Mouse (Mus musculus): ENCODE measurements around the gene Thoc6. TPM values are rescaled to one million over a fixed set of nuclear protein-coding genes. Genes with fewer than 3 reads are reported as not detected.

The Thoc6 gene
- polyA plus RNA-seq, 1 experiment from 2014 or later = 45.9 TPM

DNA sequence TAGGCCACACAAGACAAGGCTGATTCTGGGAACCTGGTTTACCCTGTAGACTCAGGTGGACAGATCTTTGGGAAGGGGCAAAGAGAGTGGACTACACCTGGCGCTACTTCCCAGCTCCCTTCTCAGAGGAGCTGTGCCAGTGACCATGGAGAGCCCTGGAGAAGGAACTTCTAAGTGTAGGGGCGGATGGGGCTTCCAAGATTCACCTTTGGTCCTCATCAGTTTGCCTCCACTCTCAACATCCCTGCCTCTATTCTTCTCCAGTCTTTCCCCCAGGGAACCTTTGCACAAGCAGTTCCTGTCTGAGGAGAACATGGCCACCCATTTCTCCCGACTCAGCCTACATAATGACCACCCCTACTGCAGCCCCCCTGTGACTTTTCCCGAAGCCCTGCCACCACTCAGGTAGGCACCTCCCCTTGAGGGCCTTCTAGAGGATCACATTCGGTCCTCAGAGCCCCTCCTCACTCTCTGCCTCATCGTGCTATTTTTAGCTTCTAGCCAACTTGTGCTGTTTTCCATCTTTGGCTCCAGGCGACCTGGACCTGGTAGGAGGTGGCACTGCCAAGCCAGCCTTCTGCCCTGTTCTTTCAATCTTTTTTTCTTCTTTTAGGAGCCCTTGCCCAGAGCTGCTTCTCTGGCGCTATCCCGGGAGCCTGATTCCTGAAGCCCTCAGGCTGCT, 730 bp upstream of the Thoc6 start:
- H3K9ac ChIP-seq (ENCODE audit: low read length) = peak overlapping the region; percentile 71
- no peak for DNase-seq (ENCODE audit: low spot score)
- no peak; the same call in 1 of the 2 replicates for ATAC-seq
- WGBS = 56% methylated on average over 9 of the region's 9 CpGs
- H3K36me3 ChIP-seq (ENCODE audit: control insufficient read depth, insufficient read depth, low read length) = peaks cover 9% of the 10 kb centered on the region
- no peak overlapping the region for H3K27ac ChIP-seq (ENCODE audit: low read depth, low read length)
- peak overlapping the region; percentile 73 for H3K4me2 ChIP-seq (ENCODE audit: low read length)
- H3K27me3 ChIP-seq (replicated peaks; ENCODE audit: control insufficient read depth, insufficient read depth, low read length) = peaks cover 27% of the 10 kb centered on the region
- H3K4me1 ChIP-seq (ENCODE audit: control insufficient read depth, insufficient read depth, low read length) = peaks cover 19% of the 10 kb centered on the region
- peak overlapping the region; percentile 52 for H3K4me3 ChIP-seq (ENCODE audit: low read depth, low read length)
- H3K9me3 ChIP-seq (replicated peaks; ENCODE audit: control insufficient read depth, low read length) = no peaks in the 10 kb centered on the region

DNA sequence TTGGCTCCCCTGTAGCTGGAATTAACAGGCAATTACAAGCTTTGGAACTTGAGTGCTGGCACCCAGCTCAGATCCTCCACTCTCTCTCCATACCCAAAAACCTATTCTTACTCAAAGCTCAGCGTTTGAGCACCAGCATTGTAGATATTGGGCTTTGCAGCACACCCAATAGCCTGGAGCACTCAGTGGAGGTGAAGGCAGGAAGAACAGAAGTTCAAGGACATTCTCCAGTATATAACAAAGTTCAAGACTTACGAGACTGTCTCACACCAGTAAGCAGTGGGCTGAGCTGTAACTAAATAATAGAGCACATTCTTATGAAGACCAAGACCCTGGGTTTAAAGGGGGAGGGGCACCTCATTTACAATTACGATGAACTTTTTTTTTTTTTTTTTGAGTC, 921 bp downstream of the Thoc6 start:
- DNase-seq (ENCODE audit: low spot score) = no peak
- H3K4me1 ChIP-seq (ENCODE audit: control insufficient read depth, insufficient read depth, low read length) = peaks cover 19% of the 10 kb centered on the region
- 68% methylated on average over 3 of the region's 3 CpGs for WGBS

DNA sequence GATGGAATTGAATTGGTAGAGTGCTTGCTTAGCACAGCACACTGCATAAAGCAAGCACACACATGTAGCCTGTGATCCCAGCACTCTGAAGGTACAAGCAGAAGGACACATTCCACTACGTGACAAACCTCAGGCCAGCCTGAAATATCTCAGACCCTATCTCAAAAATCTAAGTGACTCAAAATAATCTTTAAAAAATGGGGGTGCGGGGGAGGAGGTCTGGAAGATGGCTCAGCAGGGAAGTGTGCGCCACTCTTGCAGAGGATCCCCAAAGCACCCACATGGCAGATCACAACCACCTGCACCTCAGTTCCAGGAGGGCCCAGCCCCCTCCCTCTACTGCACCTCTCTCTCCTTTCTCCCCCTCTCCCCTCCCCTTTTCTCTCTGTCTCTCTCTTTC, 2.2 kb downstream of the Thoc6 start:
- H3K9me3 ChIP-seq (replicated peaks; ENCODE audit: control insufficient read depth, low read length) = no peaks in the 10 kb centered on the region
- no peak for ATAC-seq
- 90% methylated on average over 3 of the region's 3 CpGs for WGBS

More for the DNA sequence above, 921 bp downstream of the Thoc6 start:
- H3K9ac ChIP-seq (ENCODE audit: low read length) = no peak overlapping the region
- no peak overlapping the region for H3K27ac ChIP-seq (ENCODE audit: low read depth, low read length)
- no peaks in the 10 kb centered on the region for H3K9me3 ChIP-seq (replicated peaks; ENCODE audit: control insufficient read depth, low read length)
- H3K27me3 ChIP-seq (replicated peaks; ENCODE audit: control insufficient read depth, insufficient read depth, low read length) = peaks cover 16% of the 10 kb centered on the region; the same call in 1 of the 2 replicates
- H3K36me3 ChIP-seq (ENCODE audit: control insufficient read depth, insufficient read depth, low read length) = peaks cover 24% of the 10 kb centered on the region
- H3K4me2 ChIP-seq (ENCODE audit: low read length) = peak overlapping the region; percentile 73; the same call in 1 of the 2 replicates
- no peak overlapping the region for H3K4me3 ChIP-seq (ENCODE audit: low read depth, low read length)
- ATAC-seq = no peak

DNA sequence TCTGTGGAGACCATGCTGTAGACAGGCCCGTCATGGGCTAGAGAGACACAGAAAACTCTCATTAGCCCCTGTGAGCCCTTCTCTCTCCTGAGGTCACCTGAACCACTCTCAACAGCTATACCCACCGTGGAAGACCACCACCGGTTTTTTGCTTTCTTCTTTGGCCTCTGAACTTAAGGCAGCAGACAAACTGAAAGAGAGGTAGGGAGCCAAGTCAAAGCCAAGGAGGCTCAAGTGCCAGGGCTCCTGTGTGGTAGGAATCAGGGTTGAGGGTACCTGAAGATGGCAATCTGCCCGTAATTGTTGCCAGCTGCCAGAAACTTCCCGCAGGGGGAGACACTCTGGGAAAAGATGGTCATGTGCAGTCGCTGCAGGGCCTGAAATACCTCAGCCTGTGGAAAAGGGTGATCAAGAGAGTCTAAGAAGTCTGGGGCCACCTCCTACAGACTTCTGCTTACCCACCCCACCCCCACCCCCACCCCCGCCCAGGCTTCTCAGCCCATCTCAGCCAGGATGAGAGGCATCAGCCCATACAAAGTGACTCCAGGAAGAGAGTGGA, 3.1 kb downstream of the Thoc6 start:
- H3K27me3 ChIP-seq (replicated peaks; ENCODE audit: control insufficient read depth, insufficient read depth, low read length) = peaks cover 5% of the 10 kb centered on the region; the same call in 1 of the 2 replicates
- no peak overlapping the region for H3K9ac ChIP-seq (ENCODE audit: low read length)
- H3K27ac ChIP-seq (ENCODE audit: low read depth, low read length) = no peak overlapping the region
- peaks cover 9% of the 10 kb centered on the region for H3K4me1 ChIP-seq (ENCODE audit: control insufficient read depth, insufficient read depth, low read length)
- no peak overlapping the region for H3K4me3 ChIP-seq (ENCODE audit: low read depth, low read length)
- H3K36me3 ChIP-seq (ENCODE audit: control insufficient read depth, insufficient read depth, low read length) = peaks cover 36% of the 10 kb centered on the region
- DNase-seq (ENCODE audit: low spot score) (no peak), ATAC-seq (no peak)
- H3K4me2 ChIP-seq (ENCODE audit: low read length) = no peak overlapping the region
- no peaks in the 10 kb centered on the region for H3K9me3 ChIP-seq (replicated peaks; ENCODE audit: control insufficient read depth, low read length)
- 91% methylated on average over 7 of the region's 7 CpGs for WGBS

More for the DNA sequence above, 2.2 kb downstream of the Thoc6 start:
- no peak overlapping the region for H3K4me3 ChIP-seq (ENCODE audit: low read depth, low read length)
- DNase-seq (ENCODE audit: low spot score) = no peak
- peaks cover 14% of the 10 kb centered on the region; the same call in 1 of the 2 replicates for H3K27me3 ChIP-seq (replicated peaks; ENCODE audit: control insufficient read depth, insufficient read depth, low read length)
- H3K4me2 ChIP-seq (ENCODE audit: low read length) = no peak overlapping the region
- no peak overlapping the region for H3K9ac ChIP-seq (ENCODE audit: low read length)
- no peak overlapping the region for H3K27ac ChIP-seq (ENCODE audit: low read depth, low read length)
- H3K36me3 ChIP-seq (ENCODE audit: control insufficient read depth, insufficient read depth, low read length) = peaks cover 31% of the 10 kb centered on the region
- peaks cover 15% of the 10 kb centered on the region for H3K4me1 ChIP-seq (ENCODE audit: control insufficient read depth, insufficient read depth, low read length)

DNA sequence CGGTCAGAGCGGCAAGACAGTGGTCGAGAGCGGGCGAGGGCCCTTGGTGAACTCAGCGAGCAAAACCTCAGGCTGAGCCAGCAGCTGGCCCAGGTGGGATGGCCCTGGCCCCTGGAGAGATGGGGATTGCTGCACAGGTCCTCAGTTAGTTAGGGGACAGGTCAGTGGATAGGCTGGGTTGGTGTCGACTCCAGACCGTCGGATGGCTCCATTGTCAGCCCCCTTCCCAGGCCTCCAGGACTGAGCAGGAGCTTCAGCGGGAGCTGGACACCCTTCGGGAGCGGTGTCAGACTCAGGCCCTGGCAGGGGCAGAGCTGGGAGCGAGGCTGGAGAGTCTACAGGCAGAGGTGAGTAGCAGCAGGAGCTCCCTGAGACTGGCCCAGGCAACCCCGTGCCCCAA, 8.2 kb downstream of the Thoc6 start:
- no peaks in the 10 kb centered on the region for H3K9me3 ChIP-seq (replicated peaks; ENCODE audit: control insufficient read depth, low read length)
- WGBS = 86% methylated on average over 14 of the region's 14 CpGs
- H3K27ac ChIP-seq (ENCODE audit: low read depth, low read length) = no peak overlapping the region
- no peaks in the 10 kb centered on the region for H3K4me1 ChIP-seq (ENCODE audit: control insufficient read depth, insufficient read depth, low read length)
- H3K4me3 ChIP-seq (ENCODE audit: low read depth, low read length) = no peak overlapping the region
- no peak for DNase-seq (ENCODE audit: low spot score)
- ATAC-seq = no peak
- H3K27me3 ChIP-seq (replicated peaks; ENCODE audit: control insufficient read depth, insufficient read depth, low read length) = peaks cover 20% of the 10 kb centered on the region
- no peak overlapping the region for H3K9ac ChIP-seq (ENCODE audit: low read length)
- no peak overlapping the region for H3K4me2 ChIP-seq (ENCODE audit: low read length)
- H3K36me3 ChIP-seq (ENCODE audit: control insufficient read depth, insufficient read depth, low read length) = peaks cover 36% of the 10 kb centered on the region

DNA sequence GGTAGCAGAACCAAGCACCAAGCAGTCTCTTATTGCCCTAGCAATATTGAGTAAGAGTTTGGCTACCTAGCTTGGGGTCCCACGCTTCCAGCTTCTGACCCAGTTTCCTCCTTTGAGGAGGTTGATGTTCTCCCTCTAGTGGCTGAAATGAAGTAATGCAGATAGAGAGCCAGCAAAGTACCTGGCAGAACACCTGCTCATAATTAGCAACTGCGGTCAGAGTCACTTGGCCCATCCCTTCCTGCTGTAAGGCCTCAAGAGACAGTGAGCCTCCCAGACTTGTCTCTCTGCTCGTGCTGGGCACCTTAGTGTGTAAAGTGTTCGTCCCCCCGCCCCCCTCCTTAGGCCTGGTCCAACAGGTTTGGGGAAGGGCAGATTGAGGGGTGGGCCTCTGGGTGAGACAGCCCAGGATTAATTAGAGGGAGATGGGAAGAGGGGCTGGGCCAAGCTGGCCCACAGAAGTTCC, 9.1 kb downstream of the Thoc6 start:
- Histone ChIP-seq H3K4me2 (ENCODE audit: low read length) (no peak overlapping the region), H3K36me3 (ENCODE audit: control insufficient read depth, insufficient read depth, low read length) (peaks cover 28% of the 10 kb centered on the region), H3K4me1 (ENCODE audit: control insufficient read depth, insufficient read depth, low read length) (no peaks in the 10 kb centered on the region), H3K4me3 (ENCODE audit: low read depth, low read length) (no peak overlapping the region), H3K27me3 (replicated peaks; ENCODE audit: control insufficient read depth, insufficient read depth, low read length) (peaks cover 28% of the 10 kb centered on the region), H3K27ac (ENCODE audit: low read depth, low read length) (no peak overlapping the region), H3K9ac (ENCODE audit: low read length) (no peak overlapping the region), H3K9me3 (replicated peaks; ENCODE audit: control insufficient read depth, low read length) (no peaks in the 10 kb centered on the region)
- ATAC-seq (peak; percentile 45; the same call in 1 of the 2 replicates), DNase-seq (ENCODE audit: low spot score) (peak; percentile 65)
- 10% methylated on average over 5 of the region's 5 CpGs for WGBS

DNA sequence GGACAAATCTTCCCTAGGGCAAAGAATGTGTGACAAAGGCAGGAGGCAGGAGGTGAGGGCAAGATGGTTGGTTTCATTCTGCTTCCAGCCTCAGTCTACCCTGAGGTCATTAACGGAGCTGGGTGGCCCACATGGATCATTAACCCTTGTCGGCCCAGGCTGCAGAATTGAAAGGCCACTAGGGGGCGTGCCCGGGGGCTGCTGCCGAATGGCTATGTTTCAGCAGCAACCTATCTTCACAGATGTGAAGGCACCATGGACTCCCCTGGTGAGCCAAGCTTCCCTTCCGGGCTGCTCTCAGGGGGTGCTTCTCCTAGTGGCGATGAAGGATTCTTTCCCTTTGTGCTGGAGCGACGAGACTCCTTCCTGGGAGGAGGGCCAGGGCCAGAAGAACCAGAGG, 12.2 kb downstream of the Thoc6 start:
- Histone ChIP-seq H3K9ac (ENCODE audit: low read length) (no peak overlapping the region), H3K4me2 (ENCODE audit: low read length) (no peak overlapping the region), H3K4me1 (ENCODE audit: control insufficient read depth, insufficient read depth, low read length) (no peaks in the 10 kb centered on the region), H3K36me3 (ENCODE audit: control insufficient read depth, insufficient read depth, low read length) (0 out of 2 replicates have a peak, but pooled peaks cover 5% of the 10 kb centered on the region), H3K27me3 (replicated peaks; ENCODE audit: control insufficient read depth, insufficient read depth, low read length) (peaks cover 34% of the 10 kb centered on the region), H3K9me3 (replicated peaks; ENCODE audit: control insufficient read depth, low read length) (no peaks in the 10 kb centered on the region), H3K4me3 (ENCODE audit: low read depth, low read length) (no peak overlapping the region), H3K27ac (ENCODE audit: low read depth, low read length) (no peak overlapping the region)
- WGBS = 4% methylated on average over 9 of the region's 9 CpGs
- DNase-seq (ENCODE audit: low spot score) (no peak), ATAC-seq (no peak)

DNA sequence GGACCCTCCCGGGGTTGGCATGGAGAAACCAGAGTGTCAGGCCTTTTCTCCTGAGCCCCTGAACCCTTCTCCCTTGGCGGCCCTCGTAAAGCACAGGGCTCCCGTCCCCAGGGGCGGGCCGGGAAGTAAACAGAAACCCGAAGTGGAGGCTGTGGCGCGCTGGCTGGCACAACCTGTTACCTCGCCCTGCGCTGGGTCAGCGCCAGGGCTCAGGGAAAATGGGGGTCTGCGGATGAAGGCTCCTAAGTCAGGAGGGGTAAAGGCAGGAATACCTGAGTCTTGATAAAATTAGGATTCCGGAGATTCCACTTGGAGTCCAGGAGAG, 12.8 kb downstream of the Thoc6 start:
- ATAC-seq (no peak), DNase-seq (ENCODE audit: low spot score) (no peak)
- Histone ChIP-seq H3K27ac (ENCODE audit: low read depth, low read length) (no peak overlapping the region), H3K4me2 (ENCODE audit: low read length) (no peak overlapping the region), H3K4me1 (ENCODE audit: control insufficient read depth, insufficient read depth, low read length) (no peaks in the 10 kb centered on the region), H3K9me3 (replicated peaks; ENCODE audit: control insufficient read depth, low read length) (no peaks in the 10 kb centered on the region), H3K27me3 (replicated peaks; ENCODE audit: control insufficient read depth, insufficient read depth, low read length) (peaks cover 34% of the 10 kb centered on the region), H3K36me3 (ENCODE audit: control insufficient read depth, insufficient read depth, low read length) (no peaks in the 10 kb centered on the region), H3K9ac (ENCODE audit: low read length) (no peak overlapping the region), H3K4me3 (ENCODE audit: low read depth, low read length) (no peak overlapping the region)
- 3% methylated on average over 13 of the region's 14 CpGs for WGBS

Data from forebrain, embryonic 14.5 days (tissue).